Mouse (Mus musculus) left cerebral cortex, adult 18-20 months (tissue): ENCODE measurements around the gene Jarid2. TPM values are rescaled to one million over a fixed set of nuclear protein-coding genes. Genes with fewer than 3 reads are reported as not detected.

Source experiments
- DNase-seq, 2 experiments: peaks; one replicate each; pipeline ENCODE4 v3.0.0; 2021 to 2022; ENCODE audit warnings: low spot score in 2 of 2, mixed read lengths in 1 of 2
- total RNA-seq, 2 experiments: library from RNA; stranded (reverse); gene quantifications; 2 replicates each; pipeline ENCODE4 v1.2.3; 2021

Gene Jarid2
- total RNA-seq, 2 experiments from 2014 or later: 29.0 to 33.6 TPM

DNA sequence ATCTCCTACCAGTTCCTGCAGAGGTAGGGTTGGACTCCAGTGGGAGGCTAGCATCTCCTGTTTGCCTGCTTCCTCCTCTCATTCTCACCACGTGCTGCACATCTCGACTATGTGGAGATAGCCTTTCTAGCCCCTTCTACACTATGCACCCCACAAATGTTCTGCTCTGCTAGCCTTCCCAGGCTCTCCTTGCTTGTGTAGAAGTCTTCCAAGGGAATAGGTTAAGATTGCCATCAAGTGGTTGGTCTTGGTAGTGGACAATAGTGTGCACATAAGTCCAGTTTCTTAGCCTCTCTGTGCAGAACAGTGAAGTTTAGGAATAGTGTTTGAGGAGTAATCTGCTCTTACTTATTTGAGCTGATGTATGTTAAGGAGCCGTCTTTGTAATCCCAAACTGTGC is 104.1 kb downstream of the Jarid2 start:
- DNase-seq: peak; percentile 35 to 47

DNA sequence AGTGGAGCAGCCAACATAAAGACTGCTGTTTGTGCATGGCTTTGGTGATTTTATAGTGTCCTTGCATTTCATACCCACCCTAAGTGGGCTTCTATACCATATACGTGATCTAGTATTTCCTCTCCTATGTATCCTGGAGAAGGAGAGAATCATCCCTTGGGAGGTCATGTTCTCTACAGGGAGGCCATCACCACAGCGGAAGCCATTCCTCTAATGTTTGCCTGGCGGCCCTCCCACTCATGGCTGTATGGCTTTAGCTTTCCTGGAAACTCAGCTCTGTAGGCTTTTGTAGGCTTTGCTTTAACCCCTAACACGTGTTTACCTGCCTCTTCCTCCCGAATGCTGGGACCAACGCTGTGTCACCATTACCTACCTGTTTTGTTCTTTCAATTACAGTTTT is 108.2 kb downstream of the Jarid2 start:
- DNase-seq: no peak

- peak; percentile 68 to 76 for DNase-seq
Observed at GRCm38 (mm10) chr13:44839866-44840835, 110.9 kb downstream of the Jarid2 start.

DNA sequence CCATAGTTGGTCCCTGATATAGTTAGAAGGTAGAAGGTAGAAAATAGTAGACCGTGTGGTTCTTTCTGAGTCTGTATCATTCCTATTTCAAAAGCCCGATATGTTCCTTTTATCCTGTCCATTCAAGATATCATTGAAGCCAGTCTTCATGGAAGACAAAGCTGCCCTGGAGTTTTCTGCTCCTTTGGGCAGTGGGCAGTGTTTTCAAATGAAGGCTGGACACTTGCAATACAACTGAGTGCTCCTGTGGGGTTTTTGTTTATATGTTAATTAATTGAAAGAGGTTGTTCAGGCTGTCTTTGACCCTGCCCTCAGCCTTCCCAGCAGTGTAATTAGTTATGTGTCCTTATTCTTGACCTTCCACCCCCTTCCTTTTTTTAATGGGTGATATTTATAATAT is 122.2 kb downstream of the Jarid2 start:
- DNase-seq: no peak

DNA sequence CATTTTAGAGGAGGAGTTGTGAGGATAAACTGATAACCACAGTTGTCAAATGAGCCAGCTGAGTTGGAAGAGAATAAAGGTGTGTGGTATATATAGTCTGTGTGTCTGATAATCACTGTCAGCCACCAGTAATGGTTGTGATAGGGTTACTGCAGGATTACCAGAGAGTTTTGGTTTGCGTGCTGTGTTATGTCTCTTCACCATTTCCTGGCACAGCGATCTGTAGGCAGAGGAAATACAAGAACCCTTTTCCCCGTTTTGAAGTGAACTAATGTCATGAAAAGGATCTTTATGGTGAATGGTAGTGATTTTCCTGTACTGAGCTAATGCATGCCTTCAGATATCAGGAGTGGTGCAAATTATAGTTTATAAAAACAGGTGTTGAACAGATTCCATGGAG is 122.8 kb downstream of the Jarid2 start:
- DNase-seq: no peak

DNA sequence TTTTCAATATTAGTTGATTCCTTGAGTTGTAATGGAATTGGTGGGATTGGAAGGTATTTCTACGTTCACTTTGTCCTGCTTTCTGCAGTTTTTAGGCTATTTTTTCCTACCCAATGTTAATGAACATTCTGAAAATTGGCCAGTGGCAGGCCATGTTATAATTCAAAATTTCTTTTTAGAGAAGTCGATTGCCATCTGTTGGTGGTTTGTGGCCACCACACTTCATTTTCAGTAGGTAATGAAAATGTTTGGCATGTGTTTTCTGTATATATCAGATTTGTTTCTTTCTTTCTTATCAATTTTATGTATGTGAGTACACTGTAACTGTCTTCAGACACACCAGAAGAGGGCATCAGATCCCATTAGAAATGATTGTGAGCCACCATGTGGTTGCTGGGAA is 136.3 kb downstream of the Jarid2 start:
- DNase-seq: no peak

DNA sequence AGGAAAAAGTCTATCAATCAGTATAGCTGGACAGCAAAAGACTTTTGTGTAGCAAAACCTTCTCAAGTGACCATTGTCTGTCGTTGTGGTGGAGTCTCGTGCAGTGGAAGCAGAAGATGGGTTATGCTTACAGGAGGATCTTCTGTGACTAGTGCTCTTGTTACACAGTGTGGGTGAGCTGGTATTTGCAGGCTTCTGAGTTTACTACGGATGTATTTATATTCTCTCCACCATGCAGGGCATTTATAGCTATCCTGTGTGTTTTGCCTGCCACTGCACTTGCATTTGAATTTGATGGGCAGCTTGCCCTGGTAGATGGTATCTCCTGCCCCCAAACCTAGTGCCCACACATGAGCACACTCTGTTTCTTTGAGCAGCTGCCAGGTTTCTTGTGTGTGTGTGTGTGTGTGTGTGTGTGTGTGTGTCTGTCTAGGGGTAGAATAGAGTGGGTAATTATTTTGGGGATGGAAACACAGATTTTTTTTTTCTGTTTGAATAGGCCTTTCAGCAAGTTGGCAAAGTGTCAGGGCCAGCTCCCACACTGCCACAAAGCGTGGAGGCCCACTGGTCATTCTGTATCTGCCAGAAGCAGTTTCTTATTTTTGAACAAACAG is 138.9 kb downstream of the Jarid2 start:
- DNase-seq: peak; percentile 15 to 59

DNA sequence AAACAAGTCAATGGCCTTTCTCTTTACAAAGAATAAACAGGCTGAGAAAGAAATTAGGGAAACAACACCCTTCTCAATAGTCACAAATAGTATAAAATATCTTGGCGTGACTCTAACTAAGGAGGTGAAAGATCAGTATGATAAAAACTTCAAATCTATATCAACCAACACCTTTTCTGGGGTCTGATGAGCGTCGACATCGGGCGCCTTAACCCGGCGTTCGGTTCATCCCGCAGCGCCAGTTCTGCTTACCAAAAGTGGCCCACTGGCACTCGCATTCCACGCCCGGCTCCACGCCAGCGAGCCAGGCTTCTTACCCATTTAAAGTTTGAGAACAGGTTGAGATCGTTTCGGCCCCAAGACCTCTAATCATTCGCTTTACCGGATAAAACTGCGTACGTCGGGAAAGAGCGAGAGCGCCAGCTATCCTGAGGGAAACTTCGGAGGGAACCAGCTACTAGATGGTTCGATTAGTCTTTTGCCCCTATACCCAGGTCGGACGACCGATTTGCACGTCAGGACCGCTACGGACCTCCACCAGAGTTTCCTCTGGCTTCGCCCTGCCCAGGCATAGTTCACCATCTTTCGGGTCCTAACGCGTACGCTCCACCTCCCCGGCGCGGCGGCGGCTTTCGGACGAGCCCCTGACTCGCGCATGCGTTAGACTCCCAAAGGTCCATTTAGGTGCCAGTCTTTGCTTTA is 140.3 kb downstream of the Jarid2 start:
- peak; percentile 100 for DNase-seq

- no peak for DNase-seq
Observed at GRCm38 (mm10) chr13:44876799-44877198, 147.5 kb downstream of the Jarid2 start.

- no peak for DNase-seq
Observed at GRCm38 (mm10) chr13:44881001-44881400, 151.7 kb downstream of the Jarid2 start.

GRCm38 (mm10) chr13:44886221-44886620 is 156.9 kb downstream of the Jarid2 start:
- DNase-seq: no peak

DNA sequence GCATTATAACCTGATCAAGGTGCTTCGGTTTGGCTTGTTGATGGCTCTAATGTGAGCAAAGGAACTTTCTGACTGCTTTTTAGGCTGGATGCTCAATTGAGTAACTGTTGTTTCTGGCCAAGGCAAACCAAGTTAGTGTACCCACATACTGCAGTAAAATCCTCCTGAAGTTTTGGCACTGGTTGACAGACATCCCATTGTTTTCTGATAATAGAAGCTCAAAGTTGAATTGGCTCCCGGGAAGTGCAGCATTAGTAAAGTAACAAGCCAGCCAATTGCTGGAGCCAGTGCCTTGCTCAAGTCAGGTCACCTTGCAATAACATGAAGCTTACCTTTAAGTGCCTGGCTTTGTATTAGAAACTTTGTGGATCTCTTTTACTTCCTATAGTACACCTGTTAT is 161.3 kb downstream of the Jarid2 start:
- no peak for DNase-seq

GRCm38 (mm10) chr13:44891813-44892730 is 162.8 kb downstream of the Jarid2 start:
- no peak for DNase-seq

- no peak for DNase-seq
Observed at GRCm38 (mm10) chr13:44896211-44896610, 166.9 kb downstream of the Jarid2 start.

DNA sequence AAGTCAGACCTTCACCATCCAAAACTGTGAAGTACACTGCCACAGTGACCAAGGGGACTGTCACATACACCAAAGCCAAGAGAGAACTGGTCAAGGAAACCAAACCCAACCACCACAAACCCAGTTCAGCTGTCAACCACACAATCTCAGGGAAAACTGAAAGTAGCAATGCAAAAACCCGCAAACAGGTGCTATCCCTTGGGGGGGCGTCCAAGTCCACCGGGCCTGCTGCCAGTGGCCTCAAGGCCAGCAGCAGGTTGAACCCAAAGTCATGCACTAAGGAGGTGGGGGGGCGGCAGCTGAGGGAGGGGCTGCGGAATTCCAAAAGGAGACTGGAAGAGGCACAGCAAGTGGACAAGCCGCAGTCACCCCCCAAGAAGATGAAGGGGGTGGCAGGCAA is 173.0 kb downstream of the Jarid2 start:
- no peak for DNase-seq

DNA sequence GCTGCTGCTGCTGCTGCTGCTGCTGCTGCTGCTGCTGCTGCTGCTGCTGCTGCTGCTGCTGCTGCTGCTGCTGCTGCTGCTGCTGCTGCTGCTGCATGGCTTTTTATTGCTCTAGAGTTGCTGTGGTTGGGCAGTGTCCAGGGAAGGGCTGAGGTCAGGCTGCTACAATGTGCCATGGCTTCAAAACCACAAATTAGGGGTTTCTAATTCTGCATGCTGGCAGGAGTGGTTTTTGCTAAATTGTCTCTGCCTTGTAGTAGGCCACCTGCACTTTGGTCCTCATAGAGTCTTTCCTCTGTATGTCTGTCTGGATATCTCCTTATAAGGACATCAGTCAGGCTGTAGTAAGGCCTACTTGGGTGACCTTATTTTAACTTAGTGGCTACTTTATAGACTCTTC is 174.1 kb downstream of the Jarid2 start:
- no peak for DNase-seq

GRCm38 (mm10) chr13:44904271-44904670 is 175.0 kb downstream of the Jarid2 start:
- DNase-seq: no peak

DNA sequence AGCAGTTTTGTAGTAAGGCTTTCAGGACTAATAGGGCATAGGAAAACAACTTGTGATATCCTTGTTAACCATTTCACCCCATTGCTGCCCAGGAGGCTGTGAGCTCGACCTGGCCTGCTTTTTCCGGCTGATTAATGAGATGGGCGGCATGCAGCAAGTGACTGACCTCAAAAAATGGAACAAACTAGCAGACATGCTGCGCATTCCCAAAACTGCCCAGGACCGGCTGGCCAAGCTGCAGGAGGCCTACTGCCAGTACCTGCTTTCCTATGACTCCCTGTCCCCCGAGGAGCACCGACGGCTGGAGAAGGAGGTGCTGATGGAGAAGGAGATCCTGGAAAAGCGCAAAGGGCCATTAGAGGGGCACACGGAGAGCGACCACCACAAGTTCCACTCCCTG is 176.9 kb downstream of the Jarid2 start:
- no peak for DNase-seq

DNA sequence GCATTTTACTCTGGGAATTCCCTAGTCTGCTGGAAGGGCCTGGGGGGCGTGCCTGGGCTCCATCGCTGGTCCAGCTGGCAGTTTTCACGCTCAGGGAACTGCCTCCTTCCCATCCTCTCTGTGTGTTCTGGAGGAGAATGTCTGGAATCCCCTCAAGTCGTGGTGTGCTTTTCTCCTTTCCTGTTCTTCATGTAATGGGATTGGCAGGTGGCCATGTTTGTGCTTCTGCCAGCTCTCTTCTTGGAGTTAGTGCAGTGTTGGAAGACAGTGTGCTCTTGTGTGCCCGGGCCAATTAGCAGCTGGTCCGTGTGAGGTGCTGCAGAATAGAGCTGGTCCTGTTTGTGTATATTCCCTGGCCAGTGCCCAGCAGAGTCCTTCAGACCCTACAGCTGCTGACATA is 178.4 kb downstream of the Jarid2 start:
- peak; percentile 89 to 91 for DNase-seq

DNA sequence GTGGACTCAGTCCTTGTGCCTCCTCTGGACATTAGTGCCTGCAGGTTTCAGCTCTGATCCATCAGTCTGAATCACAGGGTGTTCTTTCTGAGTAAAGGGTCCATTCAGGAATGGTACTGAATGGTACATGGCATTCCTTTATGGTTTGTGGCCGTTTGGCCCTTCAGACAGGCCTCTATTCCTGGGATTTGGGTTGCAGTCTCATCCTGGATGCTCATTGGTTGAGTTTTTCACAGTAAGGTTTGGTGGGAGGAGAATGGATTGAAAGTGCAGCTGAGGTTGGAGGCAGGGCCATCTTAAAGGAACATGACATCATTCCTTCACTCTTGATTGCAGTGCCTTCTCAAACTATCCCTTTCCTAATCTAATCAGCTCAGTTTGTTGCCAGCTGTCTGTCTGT is 179.5 kb downstream of the Jarid2 start:
- no peak for DNase-seq

DNA sequence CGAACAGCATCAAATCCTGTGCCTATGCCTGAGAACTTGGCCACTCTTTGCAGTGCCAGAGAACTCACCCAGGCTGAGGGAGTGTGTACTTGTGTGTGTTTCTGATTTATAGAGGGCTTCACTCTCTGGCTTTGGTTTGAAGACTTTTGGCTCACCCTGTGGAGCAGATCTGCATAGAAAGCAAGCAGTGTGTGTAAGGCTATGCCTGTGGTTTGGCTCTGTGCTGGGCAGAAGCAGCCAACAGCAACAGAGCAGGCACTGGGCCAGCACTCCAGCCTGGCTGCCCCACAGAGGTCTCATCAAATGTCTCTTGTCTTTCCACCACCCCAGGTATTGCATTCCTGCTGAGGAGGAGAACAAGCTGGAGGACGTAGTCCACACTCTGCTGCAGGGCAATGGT is 183.6 kb downstream of the Jarid2 start:
- DNase-seq: no peak
